Mouse (Mus musculus) cerebellum, postnatal 25 days (tissue): ENCODE data around the gene Uqcr11.
A peak's percentile ranks its signal among the peaks of the same experiment; 100 is the strongest.

ENCODE experiments used
- DNase-seq, 2 experiments: peaks; one replicate each; pipeline ENCODE4 v3.0.0; 2021; ENCODE audit warnings: mixed read lengths in 2 of 2

The Uqcr11 gene

DNA sequence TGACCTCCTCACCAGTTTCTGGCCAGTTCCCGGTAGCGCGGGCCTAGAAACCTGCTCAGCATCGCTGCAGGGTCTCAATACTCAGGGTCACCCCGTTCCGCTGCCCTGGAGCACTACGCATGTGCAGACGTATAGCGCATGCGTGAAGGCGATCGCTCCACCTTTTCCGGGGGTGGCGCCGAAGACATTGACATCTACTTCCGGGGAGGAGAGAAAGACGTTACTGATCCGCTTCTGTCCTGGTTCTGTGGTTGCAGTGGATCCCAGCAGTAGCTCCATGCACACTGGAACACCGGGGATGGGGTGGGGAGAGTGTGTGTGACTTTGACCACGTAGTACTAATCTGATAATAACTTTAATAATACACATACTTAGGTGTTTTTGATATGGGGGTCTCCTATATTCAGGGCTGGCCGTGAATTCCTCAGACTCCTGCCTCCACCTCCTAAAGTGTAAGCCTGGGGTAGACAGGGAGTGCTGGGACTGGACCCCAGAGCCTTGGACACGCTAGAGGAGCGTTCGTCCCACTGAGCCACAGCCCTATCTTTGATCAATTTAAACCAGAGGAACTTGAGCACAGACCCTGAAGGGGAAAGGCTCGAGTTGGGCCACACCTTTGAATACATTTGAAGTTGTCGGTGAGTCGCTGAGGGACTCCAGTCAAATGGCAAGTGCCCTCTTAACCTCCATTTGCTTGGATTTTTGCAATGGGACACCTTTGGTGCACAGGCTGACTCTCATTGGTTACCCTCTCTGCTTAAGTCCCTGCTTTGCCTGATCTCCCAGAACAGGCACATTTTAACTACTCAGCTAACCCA, at the start of gene Uqcr11:
Gene Uqcr11 (minus strand): TSS at position 147 of the 818 bp plus-strand sequence.
- DNase-seq = peak; percentile 91 to 95

DNA sequence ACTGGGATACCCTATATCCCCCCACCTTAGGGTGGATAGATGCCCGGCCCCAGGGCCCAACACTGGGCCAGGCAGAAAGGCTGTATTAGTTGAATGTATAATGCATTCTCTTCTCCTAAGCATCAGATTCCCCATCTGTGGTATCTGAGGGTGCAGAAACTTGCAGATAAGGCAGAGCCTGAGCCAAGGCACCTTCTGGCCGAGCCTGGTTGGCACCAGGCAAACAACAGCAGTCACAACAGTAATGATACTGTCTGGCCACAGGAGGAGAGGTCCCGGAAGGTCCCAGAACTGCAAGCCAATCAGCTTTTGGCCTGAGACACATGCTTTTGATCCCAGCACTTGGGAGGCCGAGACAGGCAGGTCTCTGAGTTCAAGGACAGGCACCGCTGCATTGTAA, 49.1 kb upstream of the Uqcr11 start:
- no peak for DNase-seq

DNA sequence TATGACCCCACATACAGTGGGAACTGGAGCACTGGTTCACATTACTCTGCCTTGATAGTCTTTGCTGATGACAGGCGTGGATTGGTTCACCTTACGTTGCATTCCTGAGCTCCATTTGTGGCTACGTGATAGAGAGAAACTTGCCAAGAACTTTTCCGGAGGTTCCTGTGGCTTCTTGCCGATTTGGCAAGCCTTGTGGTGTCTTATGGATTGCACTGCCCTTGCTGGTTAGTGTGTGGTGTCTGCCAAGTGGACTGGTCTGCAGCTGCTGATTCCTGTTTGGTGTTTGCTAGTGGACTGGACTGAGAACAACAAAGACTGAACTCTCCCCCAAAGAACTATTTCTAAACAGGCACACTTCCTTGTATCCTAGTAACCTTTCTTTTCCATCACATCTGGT, 48.2 kb upstream of the Uqcr11 start:
- no peak for DNase-seq

DNA sequence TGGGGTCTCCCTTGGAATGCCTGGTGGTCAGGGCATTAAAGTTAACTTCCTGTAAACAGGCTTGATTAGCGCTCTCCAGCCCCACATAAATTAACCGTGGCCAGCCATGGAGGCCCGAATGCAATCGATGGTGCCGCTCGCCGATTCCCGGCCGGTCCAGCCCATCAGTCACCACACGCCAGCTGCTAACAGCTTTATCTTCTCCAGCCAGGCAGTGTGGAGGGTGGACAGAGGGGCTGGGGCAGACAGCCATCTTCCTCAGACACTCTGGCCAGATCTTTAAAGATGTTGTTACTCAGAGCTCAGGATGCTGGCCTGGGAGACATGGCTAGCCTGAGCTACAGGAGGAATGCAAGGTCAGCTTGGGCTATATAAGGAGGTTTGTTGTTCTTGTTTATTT, 47.0 kb upstream of the Uqcr11 start:
- no peak for DNase-seq

DNA sequence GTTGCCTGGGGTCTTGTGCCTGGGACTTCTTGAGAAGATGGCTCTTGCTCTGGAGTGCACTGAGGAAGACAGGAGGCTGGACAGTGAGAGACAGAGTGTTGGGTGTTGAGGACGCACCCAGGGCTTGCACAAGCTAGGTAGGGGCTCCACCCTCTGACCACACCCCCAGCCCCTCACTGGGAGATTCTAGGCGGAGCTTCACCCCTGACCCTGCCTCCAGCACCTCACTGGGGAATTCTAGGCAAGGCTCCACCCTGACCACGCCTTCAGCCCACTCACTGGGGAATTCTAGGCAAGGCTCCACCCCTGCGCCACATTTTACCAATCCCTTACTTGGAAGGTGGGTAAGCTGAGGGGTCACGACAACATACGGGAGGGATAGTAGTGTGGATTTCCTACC, 44.0 kb upstream of the Uqcr11 start:
- DNase-seq = no peak

DNA sequence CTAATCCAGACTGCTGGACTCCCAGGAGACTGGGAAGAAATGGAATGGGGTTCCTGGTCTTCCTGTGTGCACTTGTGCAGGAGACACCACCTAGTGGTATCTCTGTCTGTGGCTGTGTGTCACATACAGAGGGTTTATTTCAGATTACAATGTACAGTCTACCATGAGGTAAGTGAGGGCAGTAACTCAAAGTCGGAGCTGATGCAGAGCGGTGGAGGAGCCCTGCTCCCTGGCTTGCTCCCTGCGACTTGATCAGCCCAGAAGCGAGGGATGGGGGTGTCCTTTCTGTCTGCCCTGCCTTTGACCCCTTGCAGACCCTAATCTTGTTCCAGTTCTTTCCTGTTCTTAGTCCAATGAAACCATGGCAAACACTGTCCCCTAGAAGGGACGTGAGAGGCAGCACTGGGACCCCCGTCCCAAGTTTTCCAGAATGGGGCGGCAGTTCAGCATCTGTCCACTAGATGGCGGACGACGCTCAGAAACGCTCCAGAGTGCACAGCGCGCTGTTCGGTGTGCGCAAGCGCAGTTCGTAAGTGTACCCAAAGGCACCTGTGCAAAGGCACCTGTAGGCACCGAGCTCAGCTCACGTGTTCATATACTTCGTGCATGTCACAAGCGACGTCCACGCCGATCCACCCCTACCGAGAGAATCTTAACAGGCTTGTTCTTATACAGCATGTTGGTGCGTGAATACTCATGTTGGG, 39.4 kb upstream of the Uqcr11 start:
- peak; percentile 81 to 91 for DNase-seq

DNA sequence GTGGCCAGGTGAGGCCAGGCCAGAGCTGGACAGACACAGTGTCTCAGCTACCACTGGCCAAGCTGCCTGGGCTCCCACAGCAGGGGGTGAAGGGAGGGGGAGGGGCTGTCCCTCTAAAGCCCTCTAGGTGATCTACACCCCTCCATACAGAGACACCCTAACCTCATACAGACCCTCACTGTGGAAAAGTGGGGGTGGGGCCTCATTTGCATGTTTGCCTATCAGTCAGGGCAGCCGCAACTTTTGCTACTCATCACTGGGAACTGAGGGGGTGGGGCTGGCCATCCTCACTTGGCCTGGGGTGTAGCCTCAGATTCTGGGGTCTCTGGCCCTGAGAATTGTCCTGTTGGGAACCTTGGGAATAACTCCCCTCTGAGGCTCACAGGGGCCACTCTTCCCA, 38.4 kb upstream of the Uqcr11 start:
- no peak for DNase-seq

DNA sequence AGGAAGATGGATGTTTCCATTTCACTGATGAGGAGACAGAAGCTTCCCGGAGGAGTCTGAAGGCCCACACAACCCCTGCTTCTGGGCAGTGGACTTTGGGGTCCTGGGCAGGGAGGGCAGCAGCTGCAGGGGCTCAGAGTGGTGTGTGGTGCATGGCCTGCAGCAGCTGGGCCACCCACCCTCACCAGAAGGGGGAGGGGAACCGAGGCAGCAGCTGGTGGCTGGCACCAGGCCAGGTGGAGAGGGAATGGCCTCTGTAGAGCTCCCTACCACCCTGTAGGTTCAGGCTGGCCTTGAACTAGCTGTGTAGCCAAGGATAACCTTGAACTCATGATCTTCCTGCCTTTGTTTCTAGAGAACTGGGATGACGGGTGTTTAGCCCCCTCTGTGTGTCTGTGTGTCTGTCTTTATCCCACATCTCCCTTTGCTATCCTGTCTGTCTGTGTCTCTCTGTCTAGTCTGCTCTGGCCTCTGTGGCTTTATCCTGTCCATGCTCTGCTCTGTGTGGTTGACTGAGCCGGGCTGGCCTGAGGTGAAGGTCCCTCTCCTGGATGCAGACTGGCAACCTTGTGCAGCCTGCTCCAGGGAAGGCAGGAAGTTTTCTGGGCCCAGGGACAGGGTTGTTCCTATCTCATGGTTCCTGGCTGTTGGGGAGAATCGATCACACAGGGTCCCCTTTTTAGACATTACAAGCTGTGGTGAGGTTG, 37.9 kb upstream of the Uqcr11 start:
- peak in 1 of 2 experiments; percentile 42 for DNase-seq

DNA sequence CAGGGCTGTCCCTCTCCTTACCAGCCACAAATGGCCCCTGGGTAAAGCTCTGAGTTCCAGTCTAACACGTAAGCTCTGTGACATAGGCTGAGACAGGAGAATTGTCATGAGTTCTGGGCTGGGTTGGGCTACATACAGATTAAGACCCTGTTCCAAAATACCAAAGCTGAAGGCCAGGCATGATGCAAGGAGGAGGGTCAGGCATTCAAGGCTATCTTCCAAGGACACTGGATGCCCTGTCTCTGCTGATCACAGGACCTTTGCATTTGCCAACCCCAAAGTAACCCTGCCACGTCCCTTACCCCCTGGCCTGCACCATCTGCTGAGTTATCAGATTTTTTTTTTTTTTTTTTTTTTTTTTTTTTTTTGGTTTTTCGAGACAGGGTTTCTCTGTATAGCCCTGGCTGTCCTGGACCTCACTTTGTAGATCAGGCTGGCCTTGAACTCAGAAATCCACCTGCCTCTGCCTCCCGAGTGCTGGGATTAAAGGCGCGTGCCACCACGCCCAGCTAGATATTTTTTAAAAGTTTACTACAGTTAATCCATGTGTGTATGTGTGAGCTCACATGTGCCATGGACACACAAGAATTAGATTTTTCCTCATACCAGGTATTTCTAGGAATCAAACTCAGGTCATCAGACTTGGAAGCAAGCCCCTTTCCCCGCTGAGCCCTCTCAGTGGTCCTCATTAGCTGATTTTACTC, 37.1 kb upstream of the Uqcr11 start:
- DNase-seq = no peak

DNA sequence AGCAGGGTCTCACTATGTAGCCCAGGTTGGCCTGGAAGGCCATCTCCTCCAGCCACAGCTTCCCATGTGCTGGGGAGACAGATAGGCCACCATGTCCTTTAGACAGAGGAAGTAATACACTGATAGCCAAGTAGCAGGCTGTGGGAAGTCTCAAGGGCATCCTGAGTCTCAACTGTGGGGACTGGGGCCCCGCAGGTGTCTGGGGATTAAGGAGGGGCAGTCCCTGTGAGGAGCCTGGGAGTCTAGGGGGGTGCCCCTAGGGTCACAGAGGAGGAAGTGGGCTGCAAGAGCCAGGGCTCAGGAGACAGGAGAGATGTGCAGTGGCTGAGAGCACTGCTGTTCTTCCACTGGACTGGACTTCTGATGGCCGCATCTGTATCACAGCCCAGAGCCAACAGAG, 36.4 kb upstream of the Uqcr11 start:
- DNase-seq = no peak

DNA sequence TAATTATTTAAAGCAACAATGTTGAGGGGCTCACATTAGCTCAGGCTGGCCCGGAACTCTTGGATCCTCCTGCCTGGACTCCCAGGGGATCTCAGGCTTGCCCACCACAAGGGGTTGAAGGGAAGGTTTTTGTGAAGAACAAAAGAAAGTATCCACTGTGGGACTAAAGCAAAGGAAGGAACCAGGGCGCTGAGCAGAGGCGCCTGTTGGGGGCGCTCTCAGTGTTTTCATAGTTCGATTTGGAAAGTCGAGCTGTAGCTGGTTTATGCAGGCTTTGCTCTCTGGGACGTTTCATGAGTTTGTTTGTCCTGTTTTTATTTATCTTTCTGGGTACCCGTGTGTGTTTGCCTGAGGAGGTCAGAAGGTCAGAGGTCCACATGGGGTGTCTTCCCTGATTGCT, 35.0 kb upstream of the Uqcr11 start:
- DNase-seq = no peak

DNA sequence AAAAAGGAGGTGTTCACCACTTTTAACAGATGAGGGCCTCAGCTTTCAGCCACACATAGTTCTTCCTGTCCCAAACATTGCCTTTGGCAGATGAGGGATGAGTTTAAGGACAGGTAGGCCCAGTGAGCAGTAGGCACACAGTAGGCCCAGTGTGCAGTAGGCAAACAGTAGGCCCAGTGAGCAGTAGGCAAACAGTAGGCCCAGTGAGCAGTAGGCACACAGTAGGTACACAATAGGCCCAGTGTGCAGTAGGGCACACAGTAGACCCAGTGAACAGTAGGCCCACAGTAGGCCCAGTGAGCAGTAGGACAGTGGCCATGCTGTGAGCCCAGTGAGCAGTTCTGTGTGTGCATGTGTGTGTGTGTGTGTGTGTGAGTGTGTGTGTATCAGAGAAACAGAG, 33.4 kb upstream of the Uqcr11 start:
- no peak for DNase-seq

DNA sequence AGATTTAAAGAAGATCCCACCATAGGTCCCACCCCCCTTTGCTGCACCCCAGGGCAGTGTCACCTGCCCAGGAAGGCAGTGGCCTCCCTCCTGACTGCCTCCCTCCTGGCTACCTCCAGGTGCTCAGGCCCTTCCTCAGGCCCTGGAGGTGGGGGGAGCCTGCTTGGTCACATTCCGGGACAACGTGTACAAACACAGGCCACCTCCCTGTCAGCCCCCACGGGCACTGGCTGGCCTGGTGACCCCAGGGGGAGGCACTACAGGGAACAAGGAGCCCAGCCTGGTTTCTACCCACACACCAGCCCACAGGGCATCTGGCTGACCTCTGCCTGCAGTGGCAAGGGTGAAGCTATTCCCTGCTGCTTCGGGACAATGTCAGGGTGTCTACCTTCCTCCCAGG, 31.3 kb upstream of the Uqcr11 start:
- DNase-seq = no peak

DNA sequence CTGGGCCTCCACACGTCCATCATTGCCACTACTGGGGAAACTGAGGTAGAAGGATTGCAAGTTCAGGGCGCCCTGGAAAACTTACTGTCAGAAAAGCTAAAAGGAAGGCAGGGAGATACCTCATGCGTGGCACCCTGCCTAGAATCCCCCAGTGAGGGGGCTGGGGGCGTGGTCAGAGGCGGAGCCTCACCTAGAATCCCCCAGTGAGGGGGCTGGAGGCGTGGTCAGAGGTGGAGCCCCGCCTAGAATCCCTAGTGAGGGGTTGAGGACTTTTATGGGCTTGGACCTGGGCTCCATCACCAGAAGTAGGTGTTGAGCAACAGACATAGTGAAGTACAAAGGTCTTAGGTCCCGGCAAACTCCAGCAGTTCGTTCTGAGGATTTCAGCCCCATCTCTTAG, 29.6 kb upstream of the Uqcr11 start:
- DNase-seq = peak in 1 of 2 experiments; percentile 50

DNA sequence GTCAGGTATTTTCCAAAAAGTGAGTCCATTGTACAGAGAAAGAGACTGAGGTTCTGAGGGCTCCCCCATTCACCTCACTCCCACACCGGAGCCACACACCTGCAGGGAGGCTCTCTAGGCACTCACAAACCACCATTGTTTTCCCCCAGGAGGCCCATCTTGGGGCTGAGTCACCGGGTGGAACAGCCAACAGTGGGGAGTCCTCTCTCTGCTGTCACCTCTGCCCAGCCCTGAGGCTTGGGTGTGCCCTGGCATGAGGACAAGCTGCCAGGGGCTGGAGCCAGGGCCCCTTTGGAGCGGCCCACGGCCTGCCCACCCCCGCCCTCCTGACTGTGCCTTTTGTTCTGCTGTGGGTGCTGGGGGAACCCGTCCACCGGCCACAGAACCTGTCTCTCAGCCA, 29.1 kb upstream of the Uqcr11 start:
- peak in 1 of 2 experiments; percentile 18 for DNase-seq

DNA sequence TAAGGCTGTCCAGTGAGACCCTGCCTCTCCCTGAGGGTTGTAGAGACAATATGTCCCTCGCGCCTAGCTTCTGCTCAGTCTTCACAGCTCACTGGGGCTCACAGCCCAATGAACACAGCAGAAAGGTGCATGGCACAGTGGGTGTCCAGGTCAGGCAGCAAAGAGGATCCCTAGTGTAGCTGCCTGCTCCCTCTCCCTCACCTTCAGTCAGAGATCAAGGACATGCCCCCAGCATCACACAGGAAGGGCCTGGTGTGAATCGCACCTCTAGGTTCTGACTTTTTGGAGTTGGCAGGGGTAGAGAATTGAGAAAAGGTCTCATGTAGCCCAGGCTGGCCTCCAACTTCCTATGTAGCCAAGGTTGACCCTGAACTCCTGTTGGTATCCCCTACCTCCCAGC, 28.2 kb upstream of the Uqcr11 start:
- DNase-seq = peak in 1 of 2 experiments; percentile 36

DNA sequence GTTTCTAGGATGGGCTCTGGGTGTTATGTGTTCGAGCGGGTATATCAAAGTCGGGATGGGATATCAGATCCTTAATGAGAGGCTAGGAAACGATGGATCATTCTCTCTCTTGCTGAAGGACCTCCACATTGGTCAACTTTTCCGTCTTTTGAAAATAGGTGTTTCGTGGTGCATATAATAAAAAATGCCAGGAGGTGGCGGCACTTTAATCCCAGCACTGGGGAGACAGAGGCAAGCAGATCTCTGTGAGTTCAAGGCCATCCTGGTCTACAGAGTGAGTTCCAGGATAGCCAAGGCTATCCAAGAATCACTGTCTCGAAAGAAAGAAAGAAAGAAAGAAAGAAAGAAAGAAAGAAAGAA, 27.6 kb upstream of the Uqcr11 start:
- DNase-seq = no peak

DNA sequence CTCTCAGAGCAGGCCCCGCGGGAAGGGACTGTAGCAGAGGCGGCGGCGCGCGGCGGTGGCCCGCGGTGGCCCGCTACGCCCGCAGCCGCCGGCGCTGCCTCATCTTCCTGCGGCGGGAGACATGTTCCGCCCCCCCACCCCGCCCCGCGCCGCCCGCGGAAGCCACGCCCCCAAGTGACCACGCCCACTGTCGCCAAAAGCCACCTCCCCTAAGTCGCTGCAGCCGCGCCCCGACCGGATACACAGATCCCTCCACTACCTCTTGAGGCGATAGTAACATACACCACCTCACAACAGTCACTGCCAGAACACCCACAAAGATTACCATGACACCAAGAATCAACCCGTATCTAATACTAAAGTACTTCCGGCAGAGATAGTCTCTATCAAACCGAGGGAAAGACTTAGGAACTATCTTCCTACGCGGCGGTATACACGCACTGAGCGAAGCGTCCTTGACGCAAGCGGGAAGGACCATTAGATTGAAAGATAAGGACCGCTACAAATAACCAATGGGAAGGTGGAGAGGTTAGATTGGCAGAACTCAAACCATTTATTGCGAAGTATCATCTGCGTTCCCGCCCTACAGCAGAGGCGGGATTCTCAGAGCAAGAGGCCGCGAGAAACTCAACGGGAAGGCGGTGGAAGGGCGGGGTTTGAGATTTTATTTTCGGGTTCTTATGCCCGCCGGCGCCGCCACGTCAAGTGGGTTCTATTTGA, 27.0 kb upstream of the Uqcr11 start, which contains the start of gene Tcf3:
Gene Tcf3 (minus strand): TSS at position 135 of the 720 bp plus-strand sequence.
- peak; percentile 94 to 96 for DNase-seq

DNA sequence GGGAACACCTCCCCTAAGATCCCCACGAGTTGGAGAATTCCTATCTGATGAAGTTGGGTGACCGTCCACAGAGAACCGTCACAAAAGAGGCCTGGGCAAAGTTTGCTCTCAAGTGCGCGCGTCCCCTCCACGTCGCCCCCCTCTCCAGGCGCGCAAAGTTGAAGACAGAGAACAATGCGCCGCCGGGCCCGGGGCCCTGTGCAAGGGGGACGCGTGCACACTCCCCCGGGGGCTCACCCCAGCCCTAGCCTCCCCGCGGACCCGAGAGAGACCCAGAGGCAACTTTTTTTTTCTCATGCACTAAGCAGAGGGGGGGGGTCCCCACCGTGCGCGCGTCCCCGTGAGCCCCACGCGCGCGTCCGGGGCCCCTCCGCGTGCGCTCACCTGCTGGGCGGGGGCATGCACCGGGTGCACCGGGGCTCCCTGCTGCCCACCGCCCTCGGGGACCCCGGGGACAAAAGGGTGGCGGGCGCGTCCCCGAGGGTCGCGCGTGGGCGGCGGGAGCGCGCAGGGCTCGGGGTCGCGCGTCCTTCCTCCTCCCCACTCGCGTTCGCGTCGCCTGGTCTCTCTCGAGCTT, 26.4 kb upstream of the Uqcr11 start:
- DNase-seq = no peak

DNA sequence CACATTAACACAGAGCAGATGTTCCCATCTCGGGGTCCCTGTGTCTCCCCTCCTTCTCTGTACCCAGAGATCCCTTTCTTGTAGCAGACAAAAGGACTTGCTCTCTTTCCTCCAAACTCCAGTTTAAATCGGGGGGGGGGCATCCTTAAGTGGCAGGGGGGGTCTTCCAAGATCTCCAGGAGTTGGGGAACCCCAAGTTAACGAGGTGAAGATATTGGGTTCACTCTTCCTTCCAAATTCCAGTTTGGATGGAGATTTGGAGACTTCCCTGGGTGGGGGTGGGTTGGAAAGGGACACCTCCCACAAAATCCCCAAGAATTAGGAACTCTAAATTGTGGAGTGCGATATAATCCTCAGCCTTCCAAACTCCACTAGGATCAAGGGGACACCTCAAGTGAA, 25.8 kb upstream of the Uqcr11 start:
- DNase-seq = no peak

DNA sequence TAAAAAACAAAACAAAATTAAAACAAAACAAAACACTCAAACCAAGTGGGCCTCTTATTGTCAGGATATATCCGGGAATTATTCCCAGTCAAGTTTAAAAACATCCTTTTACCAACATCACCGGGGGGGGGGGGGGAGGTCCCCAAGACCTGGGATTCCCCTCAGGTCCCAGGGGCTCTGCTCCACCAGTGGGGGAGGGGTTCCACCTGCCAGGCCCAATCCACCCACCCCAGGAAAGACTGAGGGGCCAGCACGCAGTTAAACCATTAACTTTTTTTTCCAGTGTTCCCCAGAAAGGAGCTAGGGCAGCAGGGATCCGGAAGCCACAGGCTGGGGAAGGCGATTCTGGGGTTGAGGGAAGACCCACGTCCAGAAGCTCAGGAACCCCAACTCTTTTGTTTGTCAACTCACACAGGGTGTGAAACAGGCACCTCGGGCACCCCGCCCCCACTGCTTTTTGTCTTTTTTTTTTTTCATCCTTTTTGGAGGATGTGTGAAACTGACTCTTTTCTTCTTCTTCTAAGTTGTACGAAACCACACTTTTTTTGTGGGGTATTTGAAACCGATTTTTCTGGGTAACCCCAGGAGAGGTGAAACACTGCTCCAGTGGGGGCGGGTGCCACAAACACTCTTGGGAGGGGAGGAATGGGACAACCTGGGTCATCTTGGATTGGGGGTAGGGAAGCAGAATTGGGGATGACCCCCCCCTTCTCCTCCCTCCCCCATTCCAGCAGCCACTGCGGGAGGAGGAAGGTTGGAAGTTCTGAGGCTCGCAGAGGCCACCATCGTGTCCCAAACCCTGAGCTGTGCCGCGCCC, 25.1 kb upstream of the Uqcr11 start:
- peak in 1 of 2 experiments; percentile 28 for DNase-seq
